Mouse (Mus musculus) lung, embryonic 14.5 days (tissue): Measurements from ENCODE around the gene Wdr62. TPM values are rescaled to one million over a fixed set of nuclear protein-coding genes. Genes with fewer than 3 reads are reported as not detected.

ENCODE experiments used
- ATAC-seq: fragments of 200-750 bp; cut with Nextera tagmentation; 2 replicates; pipeline ENCODE4 v1.8.0; 2017; ENCODE audit warnings: mild to moderate bottlenecking, moderate TSS enrichment, moderate library complexity; ENCODE audit not compliant: insufficient read depth
- DNase-seq: peaks from one replicate; pipeline ENCODE4 v3.0.0-alpha.2; 2015
- H3K27ac ChIP-seq: fragments of 300-500 bp; sonication (generic); 2 replicates; pipeline ENCODE4 v1.5.1; 2014; ENCODE audit warnings: low read depth, mild to moderate bottlenecking, moderate library complexity
- H3K27me3 ChIP-seq: fragments of 300-500 bp; sonication (generic); 2 replicates; pipeline ENCODE4 v1.6.1; 2014; ENCODE audit warnings: low read length, control low read depth; ENCODE audit not compliant: insufficient read depth
- H3K36me3 ChIP-seq: fragments of 300-500 bp; sonication (generic); 2 replicates; pipeline ENCODE4 v1.6.1; 2014; ENCODE audit warnings: control low read depth; ENCODE audit not compliant: insufficient read depth
- H3K4me1 ChIP-seq: fragments of 300-500 bp; sonication (generic); 2 replicates; pipeline ENCODE4 v1.6.1; 2014; ENCODE audit warnings: antibody characterized with exemption, control low read depth; ENCODE audit not compliant: insufficient read depth
- H3K4me2 ChIP-seq: fragments of 300-500 bp; sonication (generic); 2 replicates; pipeline ENCODE4 v1.6.1; 2014; ENCODE audit warnings: mild to moderate bottlenecking
- H3K4me3 ChIP-seq: fragments of 300-500 bp; sonication (generic); 2 replicates; pipeline ENCODE4 v1.5.1; 2014; ENCODE audit warnings: low read depth, low read length
- H3K9ac ChIP-seq: fragments of 300-500 bp; sonication (generic); 2 replicates; pipeline ENCODE4 v1.6.1; 2014
- H3K9me3 ChIP-seq: fragments of 300-500 bp; sonication (generic); 2 replicates; pipeline ENCODE4 v1.6.1; 2016; ENCODE audit warnings: low read depth, low read length, control low read depth
- CTCF ChIP-seq: IDR thresholded peaks from 2 replicates; pipeline ENCODE4 v1.5.1; 2016; ENCODE audit warnings: antibody characterized with exemption, low read depth
- WGBS: fragments of 180-500 bp; shearing (Covaris S2); extraction: QIAGEN DNeasy Blood & Tissue Kit; methylation state at CpG from one replicate; pipeline ENCODE4 v1.1.7; 2014; 5-methylcytosine and 5-hydroxymethylcytosine counted together
- polyA plus RNA-seq: library from polyadenylated mRNA; unstranded; fragments of >200 nt; fragmentation: Nextera tagmentation; extraction: Ambion mirVana; gene quantifications from 2 replicates; pipeline ENCODE4 v1.2.1, GENCODE M21; 2014

Gene Wdr62
- polyA plus RNA-seq, 1 experiment from 2014 or later = 16.3 TPM

DNA sequence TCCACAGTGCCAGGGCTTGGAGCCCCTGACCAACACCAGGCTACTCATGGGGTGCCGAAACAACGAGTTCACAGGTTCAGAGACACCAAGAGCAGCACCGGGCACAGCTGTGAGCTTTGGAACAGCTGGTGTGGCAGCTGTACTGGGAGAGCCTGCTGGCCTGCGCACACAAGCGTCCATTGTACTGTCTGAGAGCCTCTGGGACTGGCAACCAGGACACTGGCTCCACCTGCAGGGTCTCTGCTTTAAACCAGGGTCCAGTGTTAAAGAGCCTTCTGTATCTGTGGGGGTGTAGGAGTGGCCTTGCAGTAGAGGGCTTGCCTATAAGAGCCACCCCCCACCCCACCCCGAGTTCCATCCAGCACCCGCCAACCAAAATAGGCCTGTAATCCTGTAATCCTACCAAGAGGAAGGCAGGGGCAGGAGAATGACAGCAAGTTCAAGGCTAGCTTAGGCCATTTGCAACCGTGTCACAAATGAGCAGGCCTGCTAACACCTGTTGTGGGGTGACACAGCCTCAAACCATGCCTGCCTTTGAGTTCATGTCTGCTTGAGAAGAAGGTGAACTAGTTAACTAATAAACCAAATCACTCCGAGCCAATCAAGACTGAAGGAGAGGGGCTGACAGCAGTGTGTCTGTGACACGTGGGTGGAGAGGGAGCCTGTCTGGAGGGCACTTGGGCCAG lies 9.6 kb upstream of the Wdr62 start:
- 0 out of 2 replicates have a peak, but pooled peaks have one; percentile 25 for ATAC-seq
- peak; percentile 13 for DNase-seq
- Histone ChIP-seq H3K9ac (no peak overlapping the region), H3K4me1 (peaks cover 5% of the 10 kb centered on the region; the same call in 1 of the 2 replicates), H3K27ac (no peak overlapping the region), H3K4me2 (no peak overlapping the region), H3K4me3 (no peak overlapping the region), H3K9me3 (no peaks in the 10 kb centered on the region), H3K36me3 (0 out of 2 replicates have a peak, but pooled peaks cover 4% of the 10 kb centered on the region), H3K27me3 (no peaks in the 10 kb centered on the region)
- no peak for TF ChIP-seq CTCF
- 45% methylated on average over 10 of the region's 10 CpGs for WGBS

DNA sequence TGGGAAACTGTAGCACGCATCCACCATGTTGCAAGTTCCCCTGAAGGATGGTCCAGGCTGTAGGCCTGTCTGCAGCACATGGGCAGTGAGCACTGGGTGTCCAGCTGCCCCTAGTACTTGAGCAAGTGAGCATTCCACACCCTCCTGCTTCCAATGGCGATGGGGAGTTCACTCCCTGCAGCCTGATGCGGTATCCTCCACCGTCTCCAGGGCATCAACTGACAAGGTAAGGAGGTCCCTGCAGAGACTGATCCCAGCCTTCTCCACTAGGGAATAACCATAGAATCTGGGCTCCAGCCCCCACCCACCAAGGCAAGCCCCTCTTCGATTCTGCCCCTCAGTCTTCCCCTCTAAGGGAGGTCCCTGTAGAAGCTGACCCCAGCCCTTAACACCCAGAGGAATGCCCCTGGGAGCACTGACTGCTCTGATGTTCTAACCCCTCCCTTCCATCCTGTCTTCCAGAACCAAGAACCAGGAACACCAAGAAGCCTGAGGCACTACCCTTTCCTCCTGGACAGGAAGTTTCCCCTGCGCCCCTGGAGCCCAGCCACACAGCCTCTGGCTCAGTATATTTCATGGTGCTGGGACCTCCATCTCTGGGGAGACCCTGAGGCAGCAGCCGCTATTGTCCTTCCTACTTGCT lies 9.0 kb upstream of the Wdr62 start:
- H3K27ac ChIP-seq = no peak overlapping the region
- no peaks in the 10 kb centered on the region for H3K9me3 ChIP-seq
- no peak overlapping the region for H3K4me3 ChIP-seq
- 0 out of 2 replicates have a peak, but pooled peaks cover 3% of the 10 kb centered on the region for H3K36me3 ChIP-seq
- no peak overlapping the region for H3K9ac ChIP-seq
- H3K4me2 ChIP-seq = no peak overlapping the region
- TF ChIP-seq CTCF = no peak
- no peak for ATAC-seq
- DNase-seq = no peak
- WGBS = 61% methylated on average over 7 of the region's 7 CpGs
- no peaks in the 10 kb centered on the region for H3K27me3 ChIP-seq
- peaks cover 5% of the 10 kb centered on the region; the same call in 1 of the 2 replicates for H3K4me1 ChIP-seq

DNA sequence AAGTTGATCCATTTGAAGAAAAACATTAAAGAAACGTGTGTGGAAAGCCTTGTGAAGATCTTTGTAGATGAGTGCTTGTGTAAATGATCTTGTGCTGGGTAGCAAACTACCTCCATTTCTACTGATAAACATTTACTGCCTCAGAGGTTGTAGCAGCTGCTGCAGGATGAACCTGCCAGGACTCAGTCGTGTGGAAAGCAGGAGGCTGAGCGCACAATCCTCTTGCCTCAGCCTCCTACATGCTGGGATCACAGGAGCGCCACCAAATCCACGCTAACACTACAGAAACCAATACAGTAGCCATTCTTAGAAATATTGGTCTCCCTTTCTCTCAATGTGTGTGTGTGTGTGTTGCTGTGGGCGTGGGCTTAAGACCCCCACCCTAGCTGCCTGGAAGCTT lies 7.8 kb upstream of the Wdr62 start:
- Histone ChIP-seq H3K9ac (no peak overlapping the region), H3K4me2 (no peak overlapping the region), H3K36me3 (no peaks in the 10 kb centered on the region), H3K27ac (no peak overlapping the region), H3K9me3 (no peaks in the 10 kb centered on the region), H3K4me1 (peaks cover 5% of the 10 kb centered on the region; the same call in 1 of the 2 replicates), H3K27me3 (no peaks in the 10 kb centered on the region), H3K4me3 (no peak overlapping the region)
- ATAC-seq (no peak), DNase-seq (no peak)
- 62% methylated on average over 6 of the region's 6 CpGs for WGBS
- TF ChIP-seq CTCF = no peak

DNA sequence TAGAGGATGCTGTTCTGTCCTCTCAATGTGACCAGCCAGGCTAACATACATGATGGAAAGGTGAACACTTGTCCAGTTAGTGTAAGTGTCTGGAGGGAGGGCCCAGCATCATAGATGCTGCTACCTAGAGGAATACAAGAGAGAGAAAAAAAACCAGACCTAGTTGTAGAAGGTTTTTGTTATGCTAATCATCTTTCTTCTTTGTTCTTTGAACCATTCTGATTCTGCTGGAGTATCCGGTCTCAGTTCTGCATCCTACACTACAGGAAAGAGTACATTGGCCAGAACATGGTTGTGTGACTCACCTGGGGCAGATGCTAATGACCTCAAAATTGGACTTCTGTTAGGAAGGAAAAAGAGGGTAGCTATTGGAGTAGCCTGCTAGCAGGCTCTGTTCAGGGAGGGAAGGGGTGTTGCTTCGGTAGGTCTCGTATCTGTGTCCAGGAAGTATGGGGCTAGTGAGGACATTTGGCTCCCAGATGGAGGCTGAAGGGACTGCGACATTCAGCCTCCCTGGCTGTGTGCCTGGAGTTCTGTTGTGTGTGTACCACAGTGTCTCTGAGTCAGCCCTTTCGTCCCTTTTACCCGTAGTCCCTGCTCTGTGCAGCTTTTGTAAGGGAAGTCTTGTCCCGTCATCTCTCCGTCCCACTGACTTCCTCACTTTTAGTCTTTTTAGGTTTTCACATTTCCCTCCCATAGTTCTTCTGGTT lies 6.6 kb upstream of the Wdr62 start:
- Histone ChIP-seq H3K27ac (no peak overlapping the region), H3K36me3 (no peaks in the 10 kb centered on the region), H3K9ac (no peak overlapping the region), H3K4me3 (no peak overlapping the region), H3K4me1 (peaks cover 5% of the 10 kb centered on the region; the same call in 1 of the 2 replicates), H3K27me3 (no peaks in the 10 kb centered on the region), H3K4me2 (no peak overlapping the region), H3K9me3 (no peaks in the 10 kb centered on the region)
- TF ChIP-seq CTCF = no peak
- no peak for ATAC-seq
- WGBS = 54% methylated on average over 8 of the region's 8 CpGs
- peak; percentile 37 for DNase-seq

DNA sequence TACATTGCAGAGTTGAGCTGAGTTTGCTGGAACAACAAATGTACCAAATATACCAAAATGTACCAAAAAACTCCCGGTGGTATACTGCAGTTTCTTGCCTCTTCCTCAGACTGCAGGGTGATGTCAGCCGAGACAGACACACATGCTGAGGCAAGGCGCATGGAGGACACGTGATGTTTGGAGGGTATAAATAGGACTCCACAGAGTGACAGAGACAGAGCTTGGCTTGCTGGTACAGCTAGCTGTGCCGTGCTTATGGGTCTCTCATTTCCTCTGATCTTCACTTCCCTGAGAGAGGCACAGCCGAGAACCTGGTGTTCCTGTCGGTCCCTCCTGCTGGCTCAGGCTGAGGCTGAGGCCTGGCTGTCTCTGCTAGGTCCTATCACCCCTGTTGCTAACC lies 2.5 kb upstream of the Wdr62 start:
- no peak for DNase-seq
- peaks cover 4% of the 10 kb centered on the region; the same call in 1 of the 2 replicates for H3K4me1 ChIP-seq
- no peak overlapping the region for H3K4me3 ChIP-seq
- H3K27me3 ChIP-seq = no peaks in the 10 kb centered on the region
- no peaks in the 10 kb centered on the region for H3K36me3 ChIP-seq
- no peaks in the 10 kb centered on the region for H3K9me3 ChIP-seq
- ATAC-seq = no peak
- no peak for TF ChIP-seq CTCF
- H3K4me2 ChIP-seq = no peak overlapping the region
- WGBS = 72% methylated on average over 7 of the region's 7 CpGs
- H3K9ac ChIP-seq = no peak overlapping the region
- no peak overlapping the region for H3K27ac ChIP-seq

DNA sequence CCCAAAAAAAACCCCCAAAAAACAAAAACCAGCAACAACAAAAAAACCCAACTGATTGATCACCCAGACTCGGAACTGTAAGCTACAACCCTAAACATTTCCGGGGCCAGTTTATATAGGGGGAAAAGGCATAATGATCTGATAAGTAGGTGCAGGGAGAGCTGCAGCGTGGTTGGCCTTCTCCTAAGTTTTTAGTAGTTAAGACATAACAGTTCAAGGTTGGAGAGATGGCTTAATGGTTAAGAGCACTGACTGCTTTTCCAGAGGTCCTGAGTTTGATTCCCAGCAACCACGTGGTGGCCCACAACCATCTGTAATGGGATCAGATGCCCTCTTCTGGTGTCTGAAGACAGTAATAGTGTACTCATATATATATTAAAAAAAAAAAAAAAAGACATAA lies 1.3 kb upstream of the Wdr62 start:
- DNase-seq (no peak), ATAC-seq (no peak)
- Histone ChIP-seq H3K4me3 (no peak overlapping the region; the same call in 1 of the 2 replicates), H3K27ac (peak overlapping the region; percentile 99; the same call in 1 of the 2 replicates), H3K4me1 (peaks cover 4% of the 10 kb centered on the region; the same call in 1 of the 2 replicates), H3K9me3 (no peaks in the 10 kb centered on the region), H3K36me3 (no peaks in the 10 kb centered on the region), H3K9ac (no peak overlapping the region), H3K4me2 (peak overlapping the region; percentile 94), H3K27me3 (no peaks in the 10 kb centered on the region)
- no peak for TF ChIP-seq CTCF
- WGBS = 48% methylated on average over 4 of the region's 4 CpGs
